Mouse (Mus musculus): ENCODE measurements around the gene Daam1.

- no peak for TF ChIP-seq POLR2A (IDR thresholded peaks at IDR 0.05; ENCODE audit: borderline replicate concordance, control insufficient read depth, low read depth, low read length)
- TF ChIP-seq CTCF (IDR thresholded peaks at IDR 0.05; ENCODE audit: control insufficient read depth, insufficient read depth, low read length) = no peak
Observed at GRCm38 (mm10) chr12:71872330-71872729, 41.5 kb downstream of the Daam1 start.

Measured in bone marrow, adult 2 months (tissue).